Mouse (Mus musculus): ENCODE data around the gene Plin5.
"Not testable (repeated sequence)": the region's sequence is repeated elsewhere in the genome, so short reads cannot be mapped to it uniquely, and the experiment has no call there.

Plin5 gene

DNA sequence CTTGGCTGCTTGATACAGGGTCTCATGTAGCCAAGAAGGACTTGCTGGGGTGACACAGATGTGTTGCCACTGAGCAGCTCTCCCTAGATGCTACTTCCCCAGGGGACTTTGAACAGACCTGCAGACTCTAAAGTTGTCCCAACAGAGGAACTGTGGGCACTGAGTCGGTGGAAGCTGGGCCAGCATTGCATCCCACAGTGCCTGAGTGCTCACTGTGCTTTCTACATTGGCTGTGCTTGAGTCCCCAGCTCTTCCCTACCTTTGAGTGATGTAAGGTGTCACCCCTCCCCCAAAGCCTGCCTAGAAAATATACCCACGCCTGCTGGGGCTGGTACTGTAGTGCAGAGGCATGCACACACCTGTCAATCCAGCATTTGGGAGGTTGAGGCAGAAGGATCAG is 9.7 kb downstream of the Plin5 start:
- no peak for DNase-seq (ENCODE audit: low spot score)

DNA sequence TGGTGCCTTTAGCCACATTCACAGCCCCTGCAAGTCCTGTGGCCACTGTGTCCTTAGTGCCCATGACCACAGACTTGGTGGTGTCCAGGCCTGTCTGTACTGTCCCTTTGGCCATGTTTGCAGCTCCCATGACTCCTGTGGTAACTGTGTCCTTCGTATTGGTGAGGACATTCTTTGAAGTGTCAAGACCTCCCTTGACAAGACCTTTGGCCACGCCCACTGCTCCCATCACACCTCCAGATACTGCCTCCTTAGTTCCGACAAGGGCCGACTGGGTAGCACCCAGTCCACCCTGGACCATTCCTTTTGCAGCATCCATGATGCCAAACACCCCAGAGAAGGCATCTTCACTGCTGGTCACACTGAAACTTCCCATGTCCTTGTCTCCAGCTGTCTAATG is 10.4 kb downstream of the Plin5 start:
- DNase-seq (ENCODE audit: low spot score): no peak

DNA sequence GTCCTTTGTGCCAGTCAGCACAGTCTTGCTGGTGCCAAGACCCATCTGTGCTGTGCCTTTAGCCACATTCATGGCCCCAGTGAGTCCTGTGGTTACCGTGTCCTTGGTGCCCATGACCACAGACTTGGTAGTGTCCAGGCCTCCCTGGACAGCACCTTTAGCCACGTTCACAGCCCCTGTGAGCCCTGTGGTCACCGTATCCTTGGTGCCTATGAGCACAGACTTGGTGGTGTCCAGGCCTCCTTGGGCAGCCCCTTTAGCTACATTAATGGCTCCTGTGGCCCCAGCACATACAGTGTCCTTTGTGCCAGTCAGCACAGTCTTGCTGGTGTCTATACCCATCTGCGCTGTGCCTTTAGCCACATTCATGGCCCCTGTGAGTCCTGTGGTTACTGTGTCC is 11.0 kb downstream of the Plin5 start:
- not testable (repeated sequence) for DNase-seq (ENCODE audit: low spot score)

DNA sequence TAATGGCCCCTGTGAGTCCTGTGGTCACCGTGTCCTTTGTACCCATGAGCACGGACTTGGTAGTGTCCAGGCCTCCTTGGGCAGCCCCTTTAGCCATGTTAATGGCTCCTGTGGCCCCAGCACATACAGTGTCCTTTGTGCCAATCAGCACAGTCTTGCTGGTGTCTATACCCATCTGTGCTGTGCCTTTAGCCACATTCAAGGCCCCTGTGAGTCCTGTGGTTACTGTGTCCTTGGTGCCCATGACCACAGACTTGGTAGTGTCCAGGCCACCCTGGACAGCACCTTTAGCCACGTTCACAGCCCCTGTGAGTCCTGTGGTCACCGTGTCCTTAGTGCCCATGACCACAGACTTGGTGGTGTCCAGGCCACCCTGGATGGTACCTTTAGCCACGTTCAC is 12.6 kb downstream of the Plin5 start:
- DNase-seq (ENCODE audit: low spot score): not testable (repeated sequence)

DNA sequence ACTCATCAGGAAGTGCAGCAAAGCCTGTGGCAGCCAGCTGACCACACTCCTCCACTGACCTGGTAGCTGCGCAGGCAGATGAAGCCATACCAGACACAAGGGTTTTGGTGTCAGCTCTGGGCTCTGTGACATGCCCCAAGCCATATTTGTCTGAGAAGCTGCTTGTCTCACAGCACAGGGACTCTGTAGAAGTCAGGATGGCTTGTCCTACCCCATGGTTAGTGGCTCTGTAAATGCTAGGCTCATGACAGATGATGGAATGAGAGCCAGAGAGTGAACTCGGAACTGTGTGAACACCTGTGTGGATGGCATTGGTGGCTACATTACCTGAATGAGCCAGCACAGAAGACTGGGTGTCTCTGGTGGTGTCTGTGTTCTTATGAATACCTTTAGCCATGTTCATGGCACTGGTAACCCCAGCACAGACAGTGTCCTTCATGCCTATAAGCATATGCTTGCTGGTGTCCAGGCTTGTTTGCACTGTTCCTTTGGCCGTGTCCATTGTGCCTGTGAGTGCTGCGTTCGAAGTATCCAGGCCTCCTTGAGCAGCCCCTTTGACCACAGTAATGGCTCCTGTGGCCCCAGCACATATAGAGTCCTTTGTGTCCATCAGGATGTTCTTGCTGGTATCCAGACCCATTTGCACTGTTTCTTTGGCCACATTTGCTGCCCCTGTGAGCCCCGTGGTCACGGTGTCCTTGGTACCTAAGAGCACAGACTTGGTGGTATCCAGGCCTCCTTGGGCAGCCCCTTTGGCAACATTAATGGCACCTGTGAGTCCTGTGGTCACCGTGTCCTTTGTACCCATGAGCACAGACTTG is 13.7 kb downstream of the Plin5 start:
- DNase-seq (ENCODE audit: low spot score): no peak

DNA sequence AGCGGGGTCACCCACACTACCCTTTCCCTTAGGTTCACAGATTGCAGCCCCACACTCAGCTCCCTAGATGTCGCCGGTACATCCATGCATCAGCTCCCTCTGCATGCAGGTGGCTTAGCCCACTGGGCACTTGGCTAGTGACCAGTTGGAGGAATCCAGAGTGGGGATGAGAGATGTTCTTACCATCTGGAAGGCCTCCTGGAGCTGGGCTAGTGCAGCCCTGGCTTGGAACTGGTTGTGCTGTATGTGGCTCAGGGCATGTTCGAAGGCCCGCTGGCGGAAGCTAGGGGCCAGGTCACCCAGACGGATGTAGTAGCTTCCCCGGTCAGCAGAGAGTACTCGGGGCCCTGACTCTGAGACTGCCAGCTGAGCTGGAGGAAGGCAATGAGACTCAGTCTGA is 14.5 kb downstream of the Plin5 start:
- DNase-seq (ENCODE audit: low spot score): no peak

DNA sequence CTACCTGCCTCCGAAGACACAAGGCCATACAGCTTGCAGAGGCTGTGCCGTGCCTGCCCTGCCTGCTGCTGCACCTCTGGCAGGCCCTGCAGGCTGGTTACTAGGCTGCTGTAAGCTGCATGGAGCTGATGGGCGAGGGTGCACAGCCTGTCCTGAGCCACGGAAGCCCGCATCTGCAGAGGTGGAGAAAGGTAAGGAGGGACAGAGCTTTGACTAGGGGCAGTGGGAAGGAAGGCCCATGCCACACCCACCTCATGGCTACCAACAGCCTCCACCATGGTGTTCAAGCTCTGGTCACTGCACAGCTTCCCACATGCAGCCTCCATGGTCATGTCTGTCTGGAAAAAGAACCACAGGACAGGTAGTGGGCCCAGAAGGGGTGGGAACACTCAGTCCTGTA is 15.2 kb downstream of the Plin5 start:
- no peak for DNase-seq (ENCODE audit: low spot score)

DNA sequence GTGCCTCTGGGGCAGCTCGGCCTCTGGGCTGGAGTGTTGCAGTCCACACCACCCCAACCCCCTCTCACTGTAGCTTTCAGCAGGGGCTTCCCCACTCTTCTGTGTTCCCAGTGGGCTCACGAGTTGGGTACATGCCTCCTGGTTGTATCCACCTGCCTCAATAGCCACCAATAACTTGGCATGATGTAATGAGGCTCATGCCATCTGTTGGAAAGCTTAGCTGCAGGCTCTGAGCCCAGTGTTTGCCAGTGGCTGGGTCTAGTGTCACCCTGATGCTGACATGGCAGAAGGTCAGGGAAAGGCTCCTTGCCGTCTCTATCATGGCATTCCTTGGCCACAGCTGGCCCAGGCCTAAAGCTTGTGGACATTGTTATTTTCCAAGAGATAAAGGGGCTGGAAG is 16.6 kb downstream of the Plin5 start:
- no peak for DNase-seq (ENCODE audit: low spot score)

DNA sequence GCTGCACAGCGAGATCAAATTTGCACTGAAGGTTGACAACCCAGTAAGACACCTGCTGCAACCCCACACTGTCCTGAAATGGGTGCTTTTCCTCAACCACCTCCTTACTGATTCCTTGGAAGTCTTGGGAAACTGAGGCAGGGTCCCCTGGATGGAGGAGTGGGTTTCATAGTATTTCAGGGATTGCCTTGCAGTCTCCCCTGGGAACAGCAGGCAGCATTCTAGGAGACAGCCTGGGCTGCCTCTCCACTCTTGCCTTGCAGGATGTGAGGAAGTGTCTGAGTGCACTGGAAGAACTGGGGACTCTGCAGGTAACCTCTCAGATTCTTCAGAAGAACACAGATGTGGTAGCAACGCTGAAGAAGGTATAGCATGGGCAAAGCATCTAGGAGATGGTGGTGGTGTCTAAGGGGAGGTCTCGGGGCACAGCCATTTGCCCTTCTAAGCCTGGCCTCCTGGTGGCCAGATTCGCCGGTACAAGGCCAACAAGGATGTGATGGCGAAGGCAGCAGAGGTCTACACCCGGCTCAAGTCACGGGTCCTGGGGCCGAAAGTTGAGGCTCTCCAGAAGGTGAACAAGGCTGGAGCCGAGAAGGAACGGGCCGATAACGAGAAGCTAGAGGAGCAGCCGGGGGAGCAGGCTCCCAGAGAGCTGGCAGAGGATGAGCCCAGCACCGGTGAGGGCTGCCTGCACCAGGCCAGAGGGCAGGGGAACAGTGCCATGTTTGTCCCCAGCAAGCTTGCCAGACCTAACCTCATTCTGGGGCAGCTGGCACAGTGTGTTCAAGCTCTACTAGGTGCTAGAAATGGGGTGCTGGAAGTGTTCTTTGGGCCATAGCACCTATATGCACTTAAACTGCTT is 18.5 kb downstream of the Plin5 start:
- DNase-seq (ENCODE audit: low spot score): no peak

DNA sequence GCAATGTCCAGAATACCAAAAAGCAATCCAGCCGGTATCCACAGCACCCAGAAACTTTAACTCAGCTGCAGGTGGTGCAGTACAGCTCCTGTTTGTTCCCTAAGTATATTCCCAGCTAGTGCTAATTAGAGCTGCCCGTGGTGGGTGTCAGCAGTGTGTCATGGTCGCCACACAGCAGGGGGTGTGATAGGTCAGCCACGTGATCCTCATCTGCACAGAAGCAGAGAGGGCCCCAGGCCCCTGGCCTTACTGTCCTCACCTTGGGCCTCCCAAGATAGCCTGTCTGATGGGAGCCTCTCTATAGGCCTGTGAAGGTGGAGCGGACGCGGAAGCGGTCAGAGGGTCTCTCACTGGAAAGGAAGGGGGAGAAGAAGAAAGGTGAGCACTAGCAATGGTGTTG is 19.2 kb downstream of the Plin5 start:
- no peak for DNase-seq (ENCODE audit: low spot score)

DNA sequence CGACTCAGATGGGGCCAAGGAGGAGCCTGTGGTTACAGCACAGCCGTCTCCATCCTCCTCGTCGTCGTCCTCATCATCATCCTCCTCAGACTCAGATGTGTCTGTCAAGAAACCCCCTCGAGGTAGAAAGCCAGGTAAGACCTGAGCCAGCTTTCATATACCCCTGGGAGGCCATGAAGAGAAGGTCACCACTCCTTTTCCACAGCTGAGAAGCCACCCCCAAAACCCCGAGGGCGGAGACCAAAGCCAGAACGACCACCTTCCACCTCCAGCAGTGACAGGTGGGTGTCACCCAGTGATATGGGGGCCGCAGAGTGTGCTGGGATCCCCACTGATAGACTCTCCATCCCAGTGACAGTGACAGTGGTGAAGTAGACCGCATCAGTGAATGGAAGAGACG is 20.5 kb downstream of the Plin5 start:
- DNase-seq (ENCODE audit: low spot score): no peak

DNA sequence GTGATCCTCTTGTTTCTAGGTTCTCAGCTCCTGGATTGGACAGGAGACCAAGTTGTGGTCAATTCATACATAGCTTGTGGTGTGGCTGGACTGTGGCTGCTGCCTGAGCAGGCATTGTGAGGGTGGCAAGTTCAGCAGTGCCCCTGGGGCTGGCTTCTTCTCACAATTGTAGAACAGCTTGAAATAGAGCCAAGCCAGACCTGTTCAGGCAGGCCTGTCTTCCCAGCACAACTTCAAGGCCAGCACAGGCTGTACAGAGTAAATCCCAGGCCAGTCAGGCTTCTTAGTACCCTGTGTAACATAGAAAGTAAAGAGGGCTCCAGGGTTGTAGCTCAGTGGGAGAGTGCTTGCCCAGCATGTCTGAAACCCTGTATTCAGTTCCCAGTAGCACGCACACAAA is 24.6 kb downstream of the Plin5 start:
- DNase-seq (ENCODE audit: low spot score): no peak

DNA sequence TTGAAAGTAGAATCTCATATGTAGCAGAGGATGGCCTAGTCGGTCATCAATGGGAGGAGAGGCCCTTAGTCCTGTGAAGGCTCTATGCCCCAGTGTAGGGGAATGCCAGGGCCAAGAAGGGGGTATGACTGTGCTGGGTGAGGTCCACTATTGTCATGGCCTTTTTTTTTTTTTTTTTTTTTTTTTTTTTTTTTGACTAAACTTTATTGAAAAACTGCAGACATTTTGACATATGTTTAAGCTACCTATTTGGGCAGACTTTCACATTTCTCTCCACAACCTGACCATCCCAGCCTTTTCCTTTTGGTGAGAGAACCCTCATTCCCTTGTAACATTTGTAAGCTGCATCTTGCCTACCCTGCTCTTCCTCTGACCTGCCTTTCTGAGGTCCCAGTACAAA is 25.1 kb downstream of the Plin5 start:
- DNase-seq (ENCODE audit: low spot score): no peak

DNA sequence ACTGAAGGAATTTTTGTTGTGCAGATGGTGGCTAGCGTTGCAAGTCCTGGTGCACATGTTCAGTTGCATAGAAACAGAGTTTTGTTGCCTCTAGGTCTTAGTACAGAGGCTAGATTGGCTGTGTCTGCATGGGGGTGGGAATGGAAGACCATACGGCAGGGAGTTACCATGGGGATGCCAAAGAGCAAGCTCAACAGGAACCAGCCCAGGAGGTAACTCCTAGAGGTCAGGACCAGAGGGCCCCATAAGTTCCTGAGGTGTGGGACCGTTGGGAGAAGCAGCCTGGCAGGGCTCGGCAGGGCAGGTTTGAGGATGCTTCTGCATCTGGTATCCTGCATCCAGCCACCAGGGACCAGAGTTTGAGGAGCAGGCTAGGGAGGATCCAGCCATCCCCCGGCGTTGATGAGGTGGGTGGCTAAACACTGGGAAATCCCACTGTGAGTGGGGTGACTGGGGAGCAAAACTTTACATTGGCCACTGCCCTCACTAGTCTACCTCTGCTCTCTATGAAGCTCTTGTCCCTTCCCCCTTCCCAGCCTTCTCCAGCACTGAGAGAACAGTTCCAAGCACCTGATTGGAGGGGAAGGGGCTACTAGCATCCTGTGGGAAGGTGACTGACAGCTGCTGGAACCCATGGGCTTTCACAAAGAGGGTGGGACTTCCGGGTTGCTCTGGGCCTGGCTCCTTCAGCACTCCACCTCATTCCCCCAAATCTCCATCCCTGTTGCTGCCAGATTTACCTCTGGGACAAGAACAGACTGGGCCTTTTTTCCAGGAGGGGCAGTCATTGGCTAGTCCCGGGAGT is 36.4 kb downstream of the Plin5 start:
- DNase-seq (ENCODE audit: low spot score): peak; percentile 88

DNA sequence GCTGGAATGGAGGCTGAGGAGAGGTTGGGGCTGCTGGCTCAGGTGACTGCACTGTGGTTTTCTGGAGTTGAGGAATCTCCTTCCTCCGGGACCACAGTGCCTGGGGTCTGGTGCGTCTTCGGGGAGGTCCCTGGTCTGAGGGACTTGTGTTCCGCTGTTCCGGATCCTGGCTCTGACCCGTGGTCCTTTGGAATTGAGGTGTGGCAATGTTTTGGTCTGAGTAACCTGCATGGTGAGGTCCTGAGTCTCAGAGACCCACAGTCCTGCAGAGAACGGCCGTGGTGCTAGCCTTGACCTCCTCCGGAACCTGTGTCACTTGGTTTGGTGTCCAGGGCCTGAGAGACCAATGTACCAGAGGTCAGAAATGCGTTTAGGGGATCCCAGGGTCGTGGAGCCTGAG is 37.5 kb downstream of the Plin5 start:
- no peak for DNase-seq (ENCODE audit: low spot score)

DNA sequence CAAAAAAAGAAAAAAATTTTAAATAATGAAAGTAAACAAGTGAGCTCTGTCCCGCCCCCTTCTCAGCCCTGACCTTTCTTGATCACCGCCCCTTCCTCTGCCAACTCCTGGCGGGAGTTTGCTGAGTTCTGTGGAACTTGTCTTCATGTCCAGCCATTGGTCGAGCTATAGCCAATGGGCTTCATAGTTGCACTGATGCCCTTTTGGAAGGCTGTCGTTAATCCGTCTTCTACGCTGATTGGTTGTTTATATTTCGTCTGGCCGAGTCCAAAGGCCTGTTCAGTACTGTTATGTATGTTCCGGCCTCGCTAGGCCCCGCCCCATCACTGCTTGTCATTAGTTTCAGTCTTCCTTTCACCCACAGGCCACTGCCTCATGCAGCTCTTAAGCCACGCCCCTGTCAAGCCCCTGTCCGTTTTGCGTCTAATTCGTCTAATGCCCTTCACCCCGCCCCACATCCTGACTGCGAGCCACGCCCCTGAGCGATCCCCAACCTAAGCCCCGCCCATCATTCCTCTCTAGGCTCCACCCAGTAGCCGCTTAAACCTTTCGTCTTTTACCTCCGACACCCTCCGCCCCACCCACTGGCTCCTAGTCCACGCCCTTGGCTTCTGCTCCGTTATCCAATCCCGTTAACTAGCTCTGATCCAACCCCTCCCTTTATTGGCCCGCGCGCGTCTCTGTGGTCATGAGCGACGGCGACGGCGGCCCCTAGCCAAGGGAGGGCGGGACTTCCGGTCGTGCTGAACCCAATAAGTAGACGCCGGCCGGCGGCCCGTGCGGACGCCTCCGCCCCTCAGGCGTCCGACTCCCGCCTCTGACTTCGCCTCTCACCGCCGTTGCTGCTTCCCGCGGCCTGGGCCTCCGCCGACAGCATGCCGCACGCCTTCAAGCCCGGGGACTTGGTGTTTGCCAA is 38.3 kb downstream of the Plin5 start, which contains the start of gene Hdgfl2:
Gene Hdgfl2 (plus strand): TSS at position 755 of the 916 bp plus-strand sequence.
- peak; percentile 100 for DNase-seq (ENCODE audit: low spot score)

DNA sequence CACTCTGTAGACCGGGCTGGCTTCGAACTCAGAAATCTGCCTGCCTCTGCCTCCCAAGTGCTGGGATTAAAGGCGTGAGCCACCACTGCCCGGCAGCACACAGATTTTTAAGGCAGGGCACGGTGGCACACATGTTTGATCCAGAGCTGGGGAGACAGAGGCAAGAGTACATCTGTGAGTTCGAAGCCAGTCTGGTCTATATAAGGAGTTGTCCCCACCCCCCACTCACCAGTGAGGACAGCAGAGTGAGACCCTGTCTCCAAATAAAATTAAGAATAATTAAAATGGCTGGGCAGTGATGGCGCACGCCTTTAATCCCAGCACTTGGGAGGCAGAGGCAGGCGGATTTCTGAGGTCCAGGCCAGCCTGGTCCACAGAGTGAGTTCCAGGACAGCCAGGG is 39.0 kb downstream of the Plin5 start:
- DNase-seq (ENCODE audit: low spot score): not testable (repeated sequence)

DNA sequence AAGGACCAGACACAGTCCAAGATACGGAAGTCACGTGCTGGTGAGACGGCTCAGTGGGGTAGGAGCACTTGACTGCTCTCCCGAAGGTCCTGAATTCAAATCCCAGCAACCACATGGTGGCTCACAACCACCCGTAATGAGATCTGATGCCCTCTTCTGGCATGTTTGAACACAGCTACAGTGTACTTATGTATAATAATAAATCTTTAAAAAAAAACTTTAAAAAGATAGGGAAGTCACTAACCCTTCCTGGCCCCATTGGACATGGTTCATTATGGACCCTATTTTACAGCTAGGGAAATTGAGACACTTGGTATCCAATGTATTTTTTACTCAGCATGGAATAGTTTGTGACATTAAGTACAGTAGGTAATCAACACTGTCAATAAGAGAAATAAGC is 39.9 kb downstream of the Plin5 start:
- DNase-seq (ENCODE audit: low spot score): no peak

DNA sequence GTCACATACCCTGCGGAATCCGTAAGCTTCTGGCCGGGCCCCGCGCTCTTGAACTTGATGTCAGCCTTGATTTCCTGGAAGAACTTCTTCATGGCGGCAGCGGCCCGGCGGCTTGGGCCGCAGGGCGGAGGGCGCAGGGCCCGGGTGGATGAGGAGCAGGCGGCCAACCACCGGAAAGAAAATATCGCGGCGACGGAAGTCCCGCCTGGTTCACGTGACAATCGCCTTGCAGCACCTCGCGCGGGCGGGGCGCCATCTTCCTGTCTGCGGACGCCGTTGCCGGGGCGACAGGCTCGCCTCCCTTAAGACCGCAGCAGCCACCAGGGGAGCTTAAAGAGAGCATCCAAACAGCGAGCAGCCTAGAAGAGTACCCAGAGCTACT is 42.6 kb downstream of the Plin5 start, which contains the start of gene Ubxn6:
Gene Ubxn6 (minus strand): TSS at position 202 of the 382 bp plus-strand sequence.
- DNase-seq (ENCODE audit: low spot score): peak; percentile 98

DNA sequence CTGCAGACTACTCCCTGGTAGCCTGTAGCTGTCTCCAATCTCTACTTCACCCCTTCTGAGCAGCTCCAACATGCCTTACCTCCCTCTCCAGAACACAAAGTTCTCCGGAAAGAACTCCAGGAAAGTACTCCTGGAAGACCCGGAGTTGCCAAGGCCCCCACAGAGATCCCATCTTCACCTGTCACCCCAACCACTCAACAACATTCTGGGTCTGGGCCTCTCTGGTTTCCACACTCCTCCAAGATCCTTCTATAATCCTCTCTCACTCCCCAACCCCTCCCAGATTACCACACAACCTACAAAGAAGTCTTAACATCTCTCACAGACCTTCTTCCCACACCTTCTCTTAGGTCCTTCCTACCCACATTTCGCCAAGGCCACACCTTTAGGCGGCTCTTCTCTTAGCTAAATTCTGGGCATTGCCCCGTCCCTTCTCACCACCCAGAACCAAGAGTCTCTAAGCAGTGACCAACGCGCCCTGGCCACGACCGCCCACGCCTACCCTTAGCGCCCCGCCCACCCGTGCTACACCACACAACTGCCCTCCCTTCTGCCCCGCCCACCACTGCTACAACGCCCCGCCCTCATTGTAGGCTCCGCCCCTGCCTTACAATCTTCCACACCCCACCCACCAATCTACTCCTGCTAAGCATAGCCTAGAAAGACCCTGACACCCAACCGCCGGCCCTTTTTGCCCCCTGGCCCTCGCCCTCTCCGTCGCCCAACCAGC is 43.1 kb downstream of the Plin5 start:
- peak; percentile 88 for DNase-seq (ENCODE audit: low spot score)

DNA sequence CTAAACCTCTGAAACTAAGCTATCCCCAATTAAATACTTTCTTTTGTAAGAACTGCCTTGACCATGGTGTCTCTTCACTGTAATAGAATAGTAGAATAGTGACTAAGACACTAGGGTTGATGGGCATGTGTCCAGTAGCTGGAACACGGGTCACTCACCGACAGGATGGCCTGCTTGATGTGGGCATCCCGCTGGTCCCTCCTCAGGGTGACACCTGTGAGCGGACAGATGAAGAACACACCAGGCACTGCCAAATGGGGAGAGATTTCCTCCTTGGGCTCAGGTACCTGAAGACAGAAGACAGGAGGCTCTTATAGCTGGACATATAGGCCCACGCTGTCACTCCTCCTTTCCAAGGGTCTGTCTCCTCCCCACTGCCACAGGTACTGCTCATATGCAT is 45.2 kb downstream of the Plin5 start:
- DNase-seq (ENCODE audit: low spot score): no peak

Measured in retina, embryonic 14.5 days (tissue).